Mouse (Mus musculus) brain, embryonic 14.5 days (tissue): ENCODE data around the gene Rassf1.
A peak's percentile ranks its signal among the peaks of the same experiment; 100 is the strongest.

ENCODE experiments used
- CTCF ChIP-seq: fragments of 200-500 bp; IDR thresholded peaks from 2 replicates; pipeline ENCODE4 v1.5.1; 2012; ENCODE audit warnings: inconsistent platforms, mild to moderate bottlenecking, moderate library complexity, borderline replicate concordance; ENCODE audit not compliant: insufficient read depth, insufficient read length; ENCODE audit errors: extremely low read depth
- POLR2A ChIP-seq: fragments of 200-500 bp; IDR thresholded peaks from 2 replicates; pipeline ENCODE4 v1.6.1; 2012; ENCODE audit warnings: mild to moderate bottlenecking, inconsistent platforms, borderline replicate concordance; ENCODE audit not compliant: poor library complexity, insufficient read depth, insufficient read length, severe bottlenecking; ENCODE audit errors: extremely low read depth

- TF ChIP-seq CTCF (no peak), POLR2A (peak; percentile 50; the same call in 1 of the 2 replicates)
These were observed 29.4 kb downstream of the Rassf1 start, which contains the start of gene Hyal3 for GRCm38 (mm10) chr9:107580501-107581317.
